ENCODE assay signal across 8 mouse cellular contexts in the genomic region with DNA sequence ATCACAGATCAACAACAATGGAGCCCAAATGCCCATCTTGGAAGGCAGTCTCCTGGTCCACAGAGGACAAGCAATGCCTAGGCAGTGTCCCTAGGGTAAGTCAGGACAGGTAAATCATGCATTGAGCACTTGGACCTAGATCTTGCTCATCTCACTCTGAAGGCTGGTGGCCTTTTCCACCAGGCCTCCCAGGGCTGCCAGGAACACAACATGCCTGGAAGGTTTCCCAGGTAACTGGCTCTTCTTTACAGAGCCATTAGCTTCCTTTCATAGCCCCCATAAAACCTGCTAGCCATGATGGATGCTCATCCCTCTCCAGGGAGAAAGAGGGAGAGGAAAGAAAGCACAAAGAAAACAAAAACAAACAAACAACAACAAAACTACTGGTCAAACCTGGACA. TPM values are rescaled to one million over a fixed set of nuclear protein-coding genes. Genes with fewer than 3 reads are reported as not detected.
DNase-seq lines count a peak whose midpoint lies in the region; ATAC-seq lines count a peak whose summit lies in the region.
"Had no signal": no experiment of that assay in that cellular context is flagged by ENCODE, and none has a peak within 500 bp of the region (broad histone marks: within the 10 kb centered on the region; RNA-seq: fewer than 3 reads in every experiment).

No protein-coding gene starts in this region.

- H3K4me2 ChIP-seq in heart, embryonic 13.5 days, result no peak overlapping the region
- H3K4me2 ChIP-seq in hindbrain, embryonic 16.5 days (ENCODE audit: low read length), result no peak overlapping the region

- H3K4me1 ChIP-seq in heart, embryonic 13.5 days, result peaks cover 97% of the 10 kb centered on the region
- peaks cover 54% of the 10 kb centered on the region for H3K4me1 ChIP-seq in hindbrain, embryonic 16.5 days (ENCODE audit: control insufficient read depth, insufficient read depth, low read depth, low read length)

- DNase-seq in heart, adult 11 months, result no peak
- peak; percentile 73 to 78 for DNase-seq in cerebellum, adult 18-20 months
- DNase-seq in cerebellum, adult 9-11 months, result peak; percentile 86
- DNase-seq in adrenal gland, postnatal 4 days (ENCODE audit: low spot score in 2 of 2), result no peak
- DNase-seq: kidney, postnatal 14 days had no signal

- peak overlapping the region; percentile 92 for H3K27ac ChIP-seq in heart, embryonic 13.5 days (replicated peaks)
- H3K27ac ChIP-seq in hindbrain, embryonic 16.5 days (ENCODE audit: low read depth, low read length), result peak overlapping the region; percentile 35; the same call in 1 of the 2 replicates

- ATAC-seq in heart, embryonic 13.5 days (ENCODE audit: extremely low read depth, insufficient number of reproducible peaks, low FRiP score, low TSS enrichment), result no peak
- no peak for ATAC-seq in hindbrain, embryonic 16.5 days
- ATAC-seq in monocyte, adult 5-6 weeks (replicated peaks; ENCODE audit: insufficient number of reproducible peaks, low FRiP score, low TSS enrichment, poor library complexity, severe bottlenecking), result no peak

- H3K9ac ChIP-seq in heart, embryonic 13.5 days, result no peak overlapping the region
- no peak overlapping the region for H3K9ac ChIP-seq in hindbrain, embryonic 16.5 days (ENCODE audit: low read depth, low read length)

- no peaks in the 10 kb centered on the region for H3K36me3 ChIP-seq in heart, embryonic 13.5 days
- H3K36me3 ChIP-seq in hindbrain, embryonic 16.5 days (ENCODE audit: control insufficient read depth, insufficient read depth, low read length), result no peaks in the 10 kb centered on the region

- H3K27me3 ChIP-seq in heart, embryonic 13.5 days (replicated peaks), result no peaks in the 10 kb centered on the region
- no peaks in the 10 kb centered on the region for H3K27me3 ChIP-seq in hindbrain, embryonic 16.5 days (replicated peaks; ENCODE audit: control insufficient read depth, insufficient read depth, low read length)

- H3K9me3 ChIP-seq in heart, embryonic 13.5 days, result no peaks in the 10 kb centered on the region
- H3K9me3 ChIP-seq in hindbrain, embryonic 16.5 days (ENCODE audit: control insufficient read depth, low read length), result no peaks in the 10 kb centered on the region

- no peak overlapping the region for H3K4me3 ChIP-seq in heart, embryonic 13.5 days
- no peak overlapping the region for H3K4me3 ChIP-seq in hindbrain, embryonic 16.5 days (ENCODE audit: low read length)

RNA-seq across cellular contexts. Expression of gene Arl6ip4, which starts 50.9 kb away (rescaled TPM):
- 68.5 and 70.8 TPM in 2 replicates for polyA plus RNA-seq in heart, embryonic 13.5 days (2015; fragmentation: Nextera tagmentation; extraction: Ambion mirVana)
- 75.3 and 81.1 TPM in 2 replicates for polyA plus RNA-seq in hindbrain, embryonic 16.5 days (2015; fragmentation: Nextera tagmentation; extraction: Ambion mirVana)
- total RNA-seq in adrenal gland, postnatal 4 days (2021), result 10 to 100 TPM; 77.2 to 80.9 TPM
- total RNA-seq in monocyte, adult 5-6 weeks (2017), result 53.4 to 79.6 TPM (median 61.8 TPM) in 3 replicates

RNA-seq across cellular contexts. Expression of gene Ogfod2, which starts 54.6 kb away (rescaled TPM):
- 18.3 and 18.8 TPM in 2 replicates for polyA plus RNA-seq in heart, embryonic 13.5 days (2015; fragmentation: Nextera tagmentation; extraction: Ambion mirVana)
- polyA plus RNA-seq in hindbrain, embryonic 16.5 days (2015; fragmentation: Nextera tagmentation; extraction: Ambion mirVana), result 41.9 and 44.2 TPM in 2 replicates
- 10 to 100 TPM; 36.7 to 36.9 TPM for total RNA-seq in adrenal gland, postnatal 4 days (2021)
- 10.7 to 21.5 TPM (median 14.4 TPM) in 3 replicates for total RNA-seq in monocyte, adult 5-6 weeks (2017)

Comparison
In these comparisons a context has a peak if more than half of its experiments do, and no peak if none do; other contexts are left out.
1. DNase-seq: peak in cerebellum, adult 18-20 months (2 of 2) and cerebellum, adult 9-11 months (single experiment); none in heart, adult 11 months (single experiment) and adrenal gland, postnatal 4 days (0 of 2).